Mouse (Mus musculus) CH12.LX (cell line): ENCODE results near the gene Iqgap1.

Experiments used
- CHD2 ChIP-seq: IDR thresholded peaks from 2 replicates; pipeline ENCODE4 v1.6.1; 2011; ENCODE audit warnings: low read length, improper control_type of control experiment
- CTCF ChIP-seq, 2 experiments: IDR thresholded peaks in 1 of 2; conservative IDR thresholded peaks in 1 of 2; 2 replicates each; pipeline ENCODE4 v1.5.1; 2011 to 2012; ENCODE audit warnings: low read depth in 2 of 2, low read length in 2 of 2, improper control_type of control experiment in 1 of 2, inconsistent platforms in 1 of 2, mild to moderate bottlenecking in 1 of 2, moderate library complexity in 1 of 2
- ELF1 ChIP-seq: IDR thresholded peaks from 2 replicates; pipeline ENCODE4 v1.6.1; 2014; ENCODE audit warnings: low read depth, mild to moderate bottlenecking, inconsistent platforms, low read length, improper control_type of control experiment
- EP300 ChIP-seq: IDR thresholded peaks from 2 replicates; pipeline ENCODE4 v1.6.1; 2011; ENCODE audit warnings: low read length, improper control_type of control experiment
- IRF4 ChIP-seq: IDR thresholded peaks from 2 replicates; pipeline ENCODE4 v1.6.1; 2014; ENCODE audit warnings: low read depth, mild to moderate bottlenecking, inconsistent platforms, low read length, improper control_type of control experiment
- KAT2A ChIP-seq: IDR thresholded peaks from 2 replicates; pipeline ENCODE4 v1.6.1; 2012; ENCODE audit warnings: low read length, improper control_type of control experiment, inconsistent platforms; ENCODE audit not compliant: insufficient replicate concordance
- MXI1 ChIP-seq: IDR thresholded peaks from 2 replicates; pipeline ENCODE4 v1.6.1; 2011; ENCODE audit warnings: mild to moderate bottlenecking, low read depth, low read length, improper control_type of control experiment
- POLR2AphosphoS2 ChIP-seq: IDR thresholded peaks from 2 replicates; pipeline ENCODE4 v1.6.1; 2011; ENCODE audit warnings: low read depth, low read length, improper control_type of control experiment
- RAD21 ChIP-seq: IDR thresholded peaks from 2 replicates; pipeline ENCODE4 v1.6.1; 2011; ENCODE audit warnings: low read depth, mild to moderate bottlenecking, low read length, improper control_type of control experiment, moderate library complexity
- SIN3A ChIP-seq: IDR thresholded peaks from 2 replicates; pipeline ENCODE4 v1.6.1; 2012; ENCODE audit warnings: low read length, improper control_type of control experiment, inconsistent platforms
- SMC3 ChIP-seq: IDR thresholded peaks from 2 replicates; pipeline ENCODE4 v1.6.1; 2011; ENCODE audit warnings: low read depth, low read length, improper control_type of control experiment
- TCF12 ChIP-seq: IDR thresholded peaks from 2 replicates; pipeline ENCODE4 v1.6.1; 2014; ENCODE audit warnings: low read depth, mild to moderate bottlenecking, inconsistent platforms, low read length, improper control_type of control experiment
- ZKSCAN1 ChIP-seq: IDR thresholded peaks from 2 replicates; pipeline ENCODE4 v1.6.1; 2012; ENCODE audit warnings: low read depth, inconsistent platforms, low read length, improper control_type of control experiment, borderline replicate concordance

DNA sequence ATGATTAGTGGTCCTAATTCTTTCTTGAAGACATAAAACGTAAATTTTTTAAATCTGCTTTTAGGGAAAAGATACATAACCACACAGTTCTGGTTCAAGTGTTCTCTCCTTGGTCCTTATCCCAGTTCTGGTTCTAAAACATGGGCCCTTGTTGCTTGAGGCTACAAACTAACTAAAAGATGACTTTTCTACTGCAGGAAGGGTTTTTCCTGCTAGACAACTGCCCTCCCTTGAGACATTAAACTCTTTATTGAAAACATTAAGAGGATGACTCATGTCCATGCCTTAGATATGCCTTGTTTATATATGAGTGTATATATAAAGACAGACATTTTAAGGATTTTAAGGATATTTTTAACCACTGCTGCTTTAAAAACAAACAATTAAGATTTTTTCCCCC, 17.4 kb upstream of the Iqgap1 start:
- TF ChIP-seq ELF1 (no peak), RAD21 (no peak), CTCF (conservative IDR thresholded peaks at IDR 0.05 in 1 of 2, IDR thresholded peaks at IDR 0.05 in 1 of 2; ENCODE audit: low read depth in 2 of 2, low read length in 2 of 2) (no peak), SMC3 (no peak), MXI1 (no peak), EP300 (no peak), POLR2AphosphoS2 (no peak), IRF4 (no peak), KAT2A (no peak), SIN3A (no peak), CHD2 (no peak), TCF12 (no peak), ZKSCAN1 (no peak)
